Mouse (Mus musculus) large intestine, adult 2 months (tissue): ENCODE results near the gene Trim26. TPM values are rescaled to one million over a fixed set of nuclear protein-coding genes. Genes with fewer than 3 reads are reported as not detected.

Experiments used
- DNase-seq: peaks from one replicate; pipeline ENCODE4 v3.0.0-alpha.2; 2012; ENCODE audit warnings: low read depth, low spot score
- WGBS: fragments of 180-500 bp; shearing (Covaris S2); methylation state at CpG from one replicate; pipeline ENCODE4 v1.1.7; 2018; 5-methylcytosine and 5-hydroxymethylcytosine counted together
- polyA plus RNA-seq: library from polyadenylated mRNA; depleted of rRNA; stranded (reverse); fragments of >200 nt; gene quantifications from 2 replicates; pipeline ENCODE4 v1.2.3, GENCODE M21; 2012; rRNA removed

Trim26 gene
- polyA plus RNA-seq, 1 experiment, result 36.3 TPM

GRCm38 (mm10) chr17:36896583-36896982, 59.6 kb downstream of the Trim26 start:
- DNase-seq, result no peak
- WGBS, result 71% methylated on average over 1 of the region's 1 CpGs

DNA sequence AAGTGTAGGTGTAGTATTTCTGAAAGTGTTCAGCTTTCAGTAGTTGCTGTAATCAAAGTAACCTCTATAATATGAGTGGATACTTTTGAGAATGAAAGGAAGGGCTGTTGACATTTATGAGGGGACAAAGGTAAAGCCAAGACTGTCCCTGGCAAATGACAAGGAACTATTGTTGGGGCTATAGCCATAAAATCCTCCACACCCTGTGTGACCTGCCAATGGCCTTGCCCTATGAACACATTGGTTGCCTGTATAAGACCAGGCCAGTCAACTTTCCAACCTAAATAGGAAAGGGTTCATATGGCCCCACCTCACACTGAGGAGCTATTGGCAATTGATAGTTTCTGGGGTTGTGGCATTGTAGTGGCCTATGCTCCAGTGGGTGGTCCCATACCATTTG, 60.1 kb downstream of the Trim26 start:
- peak; percentile 89 for DNase-seq

GRCm38 (mm10) chr17:36897552-36898205, 60.7 kb downstream of the Trim26 start, which contains the start of gene Trim31:
Trim31 (plus strand) TSS chr17:36898118.
- 28% methylated on average over 6 of the region's 6 CpGs for WGBS
- no peak for DNase-seq

DNA sequence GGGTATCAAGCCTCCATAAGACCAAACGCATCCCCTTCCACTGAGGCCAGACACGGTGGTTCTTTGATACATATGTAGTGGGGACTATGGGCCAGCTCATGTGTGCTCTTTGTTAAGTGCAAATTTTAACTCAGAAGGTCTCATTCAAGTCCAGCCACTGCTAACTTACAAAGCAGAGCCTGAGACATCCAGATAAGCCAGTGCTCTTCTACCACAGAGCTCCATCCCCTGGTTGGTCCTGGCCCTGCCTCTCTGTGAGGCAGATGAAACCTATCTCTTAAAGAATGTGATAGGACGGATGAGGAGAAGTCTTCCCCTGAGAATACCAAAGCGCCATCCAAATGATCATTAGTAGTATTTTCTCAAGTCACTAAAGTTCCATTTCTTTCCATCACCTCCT, 62.4 kb downstream of the Trim26 start:
- 71% methylated on average over 4 of the region's 4 CpGs for WGBS
- no peak for DNase-seq

- WGBS, result 43% methylated on average over 5 of the region's 5 CpGs
These were observed 63.1 kb downstream of the Trim26 start for GRCm38 (mm10) chr17:36900001-36900400.

GRCm38 (mm10) chr17:36900691-36901090, 63.8 kb downstream of the Trim26 start:
- DNase-seq, result no peak
- 11% methylated on average over 1 of the region's 1 CpGs for WGBS

More at GRCm38 (mm10) chr17:36900001-36900400, 63.1 kb downstream of the Trim26 start:
- DNase-seq, result no peak

DNA sequence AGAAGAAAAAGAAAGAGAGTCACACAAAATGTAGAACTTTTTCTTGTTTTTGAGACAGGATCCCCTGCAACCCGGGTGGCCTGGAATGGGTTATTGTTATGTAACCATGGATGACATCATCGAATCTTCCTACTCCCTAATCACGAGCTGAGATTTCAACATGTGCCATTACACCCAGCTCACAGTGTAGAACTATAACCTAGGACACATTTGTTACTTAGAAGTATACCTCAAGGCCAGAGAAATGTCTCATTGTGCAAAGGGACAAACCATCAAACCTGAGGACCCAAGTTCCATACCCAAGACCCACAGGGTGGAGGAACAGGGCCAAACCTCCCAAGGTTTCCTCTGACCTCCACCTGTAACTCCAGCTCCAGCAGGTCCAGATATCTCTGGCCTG, 66.7 kb downstream of the Trim26 start:
- 63% methylated on average over 3 of the region's 3 CpGs for WGBS
- DNase-seq, result no peak

DNA sequence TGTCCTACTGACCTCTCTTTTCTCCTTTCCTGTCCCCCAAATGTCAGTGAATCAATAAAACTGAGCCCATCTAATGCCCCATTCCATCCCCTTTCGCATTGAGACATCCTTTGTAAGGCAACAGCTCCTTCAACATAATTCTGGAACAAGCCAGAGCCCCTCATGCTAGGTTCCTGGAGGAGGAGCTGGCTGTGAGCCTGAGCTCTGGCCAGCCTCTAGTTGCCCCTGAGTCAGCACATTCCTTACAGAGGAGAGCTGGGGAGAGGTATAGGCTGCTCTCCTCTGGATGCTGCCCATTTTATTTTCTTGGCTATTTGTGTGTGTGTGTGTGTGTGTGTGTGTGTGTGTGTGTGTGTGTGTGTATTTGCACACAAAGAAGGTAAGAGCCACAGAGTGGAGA, 71.3 kb downstream of the Trim26 start:
- no peak for DNase-seq
- 59% methylated on average over 1 of the region's 1 CpGs for WGBS

Other genes starting within 250 kb of the Trim26 start
- 0.19 TPM in 1 of 2 replicates, not detected in the other for gene H2-M9, start 194.5 kb upstream of the Trim26 start, polyA plus RNA-seq
- gene H2-M1, start 164.9 kb upstream of the Trim26 start, polyA plus RNA-seq, result not detected in 2 replicates
- gene H2-M10.5, start 64.2 kb upstream of the Trim26 start, polyA plus RNA-seq, result not detected in 2 replicates
- gene H2-M10.6, start 25.0 kb upstream of the Trim26 start, polyA plus RNA-seq, result not detected in 2 replicates
- 49.0 and 59.4 TPM in 2 replicates for gene Trim15, start 30.1 kb downstream of the Trim26 start, polyA plus RNA-seq
- gene Trim10, start 32.4 kb downstream of the Trim26 start, polyA plus RNA-seq, result 0.12 and 0.24 TPM in 2 replicates
- 65.2 and 73.9 TPM in 2 replicates for gene Trim40, start 53.0 kb downstream of the Trim26 start, polyA plus RNA-seq
- gene Trim31, start 61.0 kb downstream of the Trim26 start, polyA plus RNA-seq, result 45.9 and 70.6 TPM in 2 replicates
- 4.7 and 4.8 TPM in 2 replicates for gene Rnf39, start 105.8 kb downstream of the Trim26 start, polyA plus RNA-seq
- gene Ppp1r11, start 114.6 kb downstream of the Trim26 start, polyA plus RNA-seq, result 46.0 and 54.1 TPM in 2 replicates
- gene Znrd1, start 121.4 kb downstream of the Trim26 start, polyA plus RNA-seq, result 36.9 and 49.6 TPM in 2 replicates
- 1.2 and 2.2 TPM in 2 replicates for gene Znrd1as, start 121.5 kb downstream of the Trim26 start, polyA plus RNA-seq
- not detected in 2 replicates for gene 2410137M14Rik, start 144.1 kb downstream of the Trim26 start, polyA plus RNA-seq
- 0.14 TPM in 1 of 2 replicates, not detected in the other for gene H2-M5, start 152.4 kb downstream of the Trim26 start, polyA plus RNA-seq
- 1.4 and 2.6 TPM in 2 replicates for gene Zfp57, start 164.0 kb downstream of the Trim26 start, polyA plus RNA-seq
- not detected in 2 replicates for gene Mog, start 186.3 kb downstream of the Trim26 start, polyA plus RNA-seq
- 8.1 and 11.3 TPM in 2 replicates for gene Gabbr1, start 208.8 kb downstream of the Trim26 start, polyA plus RNA-seq